In the genomic region with DNA sequence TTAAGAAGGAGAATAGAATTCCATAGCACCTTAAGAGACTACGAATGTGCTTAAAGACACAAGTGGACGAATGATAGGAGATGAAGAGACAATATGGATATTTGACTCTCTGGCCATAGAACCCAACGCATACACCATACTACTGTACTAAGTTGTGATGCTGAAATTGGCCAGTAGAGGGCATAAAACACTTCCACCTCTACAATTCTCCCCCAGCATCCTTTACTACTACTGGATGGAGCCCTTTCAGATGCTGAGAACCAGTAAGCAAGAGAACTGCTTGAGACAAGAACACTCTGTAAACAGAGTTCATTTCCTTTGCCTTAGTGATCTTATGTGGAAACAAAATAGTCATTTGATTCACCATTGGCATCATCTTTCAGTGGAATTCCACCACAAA, we compare ENCODE assay signal across 9 mouse cellular contexts.
DNase-seq lines count a peak whose midpoint lies in the region; ATAC-seq and TF ChIP-seq lines count a peak whose summit lies in the region.
"Had no signal": no experiment of that assay in that cellular context is flagged by ENCODE, and none has a peak within 500 bp of the region (broad histone marks: within the 10 kb centered on the region; RNA-seq: fewer than 3 reads in every experiment).

No protein-coding gene starts in this region.

- no peaks in the 10 kb centered on the region for H3K9me3 ChIP-seq in midbrain, postnatal 0 days (ENCODE audit: low read length)
- no peaks in the 10 kb centered on the region for H3K9me3 ChIP-seq in midbrain, embryonic 10.5 days (replicated peaks)
- H3K9me3 ChIP-seq in midbrain, embryonic 15.5 days, result no peaks in the 10 kb centered on the region
- H3K9me3 ChIP-seq: midbrain, embryonic 12.5 days had no signal

- H3K4me1 ChIP-seq in midbrain, postnatal 0 days (ENCODE audit: insufficient read depth, low read length), result no peaks in the 10 kb centered on the region
- no peaks in the 10 kb centered on the region for H3K4me1 ChIP-seq in midbrain, embryonic 10.5 days
- no peaks in the 10 kb centered on the region for H3K4me1 ChIP-seq in midbrain, embryonic 15.5 days
- H3K4me1 ChIP-seq: midbrain, embryonic 12.5 days had no signal

- WGBS in midbrain, postnatal 0 days, result 61% methylated on average over 3 of the region's 3 CpGs
- 54% methylated on average over 3 of the region's 3 CpGs for WGBS in midbrain, embryonic 10.5 days
- WGBS in midbrain, embryonic 15.5 days, result 54% methylated on average over 3 of the region's 3 CpGs

- no peak overlapping the region for H3K4me3 ChIP-seq in gastrocnemius, adult 2 months
- H3K4me3 ChIP-seq in midbrain, postnatal 0 days (ENCODE audit: low read depth, low read length), result no peak overlapping the region
- no peak overlapping the region for H3K4me3 ChIP-seq in midbrain, embryonic 10.5 days
- H3K4me3 ChIP-seq in midbrain, embryonic 15.5 days, result no peak overlapping the region
- H3K4me3 ChIP-seq: midbrain, embryonic 12.5 days had no signal

- no peak overlapping the region for H3K27ac ChIP-seq in gastrocnemius, adult 2 months
- no peak overlapping the region for H3K27ac ChIP-seq in midbrain, postnatal 0 days (ENCODE audit: low read depth, low read length)
- no peak overlapping the region for H3K27ac ChIP-seq in midbrain, embryonic 10.5 days (replicated peaks)
- no peak overlapping the region for H3K27ac ChIP-seq in midbrain, embryonic 15.5 days
- H3K27ac ChIP-seq: midbrain, embryonic 12.5 days had no signal

- peak; percentile 69 for TF ChIP-seq CTCF in gastrocnemius, adult 2 months (IDR thresholded peaks at IDR 0.05)
- TF ChIP-seq CTCF in midbrain, postnatal 0 days (IDR thresholded peaks at IDR 0.05), result peak; percentile 52

- H3K36me3 ChIP-seq in midbrain, postnatal 0 days (ENCODE audit: insufficient read depth, low read length), result no peaks in the 10 kb centered on the region
- no peaks in the 10 kb centered on the region for H3K36me3 ChIP-seq in midbrain, embryonic 10.5 days
- no peaks in the 10 kb centered on the region for H3K36me3 ChIP-seq in midbrain, embryonic 15.5 days (replicated peaks)
- H3K36me3 ChIP-seq: midbrain, embryonic 12.5 days had no signal

- no peak for DNase-seq in gastrocnemius, adult 2 months
- no peak for DNase-seq in gastrocnemius, postnatal 10 days
- DNase-seq in midbrain, postnatal 0 days (ENCODE audit: low spot score), result no peak
- no peak for DNase-seq in midbrain, embryonic 10.5 days (ENCODE audit: low spot score)
- peak; percentile 5 for DNase-seq in retina, postnatal 7 days (ENCODE audit: low read depth, low spot score)
- DNase-seq in ovary, postnatal 36 days (ENCODE audit: low spot score), result no peak

- no peak overlapping the region for H3K4me2 ChIP-seq in midbrain, postnatal 0 days (ENCODE audit: low read depth, low read length, poor library complexity, severe bottlenecking)
- H3K4me2 ChIP-seq in midbrain, embryonic 15.5 days, result no peak overlapping the region
- H3K4me2 ChIP-seq: midbrain, embryonic 12.5 days had no signal

- no peaks in the 10 kb centered on the region for H3K27me3 ChIP-seq in midbrain, postnatal 0 days (ENCODE audit: insufficient read depth, low read length)
- H3K27me3 ChIP-seq in midbrain, embryonic 10.5 days (ENCODE audit: low read depth, poor library complexity, severe bottlenecking), result no peaks in the 10 kb centered on the region
- no peaks in the 10 kb centered on the region for H3K27me3 ChIP-seq in midbrain, embryonic 15.5 days (replicated peaks)
- H3K27me3 ChIP-seq: midbrain, embryonic 12.5 days had no signal

- intact Hi-C loops in gastrocnemius, adult 2 months (cut with DNase I), result no loop called here

- no peak overlapping the region for H3K9ac ChIP-seq in midbrain, postnatal 0 days (replicated peaks; ENCODE audit: low read length, poor library complexity, severe bottlenecking)
- H3K9ac ChIP-seq in midbrain, embryonic 15.5 days, result no peak overlapping the region
- H3K9ac ChIP-seq: midbrain, embryonic 12.5 days had no signal

- no peak for ATAC-seq in midbrain, postnatal 0 days (ENCODE audit: low FRiP score)
- peak; percentile 90 for ATAC-seq in common myeloid progenitor, adult 5-6 weeks (replicated peaks; ENCODE audit: low read depth, poor library complexity, severe bottlenecking)
- ATAC-seq in midbrain, embryonic 15.5 days (replicated peaks), result no peak
